Mouse (Mus musculus): ENCODE measurements around the gene Epb41.

Epb41 gene

DNA sequence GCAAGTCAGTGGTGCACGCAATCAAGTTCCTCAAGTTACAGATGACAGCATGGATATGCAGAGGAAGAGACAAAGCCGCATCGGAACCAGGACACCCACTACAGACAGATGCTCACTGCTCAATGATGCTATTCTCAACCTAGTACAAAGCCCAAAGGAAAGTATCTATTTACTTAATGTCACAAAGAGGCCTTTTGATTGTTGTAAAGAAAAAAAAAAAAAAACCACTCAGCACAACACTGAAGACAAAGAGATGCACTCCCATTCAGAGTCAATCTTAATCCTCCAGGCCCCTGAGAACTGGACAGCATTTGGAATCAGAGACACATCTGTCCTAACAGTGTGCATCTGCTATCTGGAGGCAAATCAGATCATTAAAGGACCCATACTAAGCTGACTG, 63.5 kb downstream of the Epb41 start:
- no peak for DNase-seq (ENCODE audit: extremely low read depth, low read depth, low spot score)

DNA sequence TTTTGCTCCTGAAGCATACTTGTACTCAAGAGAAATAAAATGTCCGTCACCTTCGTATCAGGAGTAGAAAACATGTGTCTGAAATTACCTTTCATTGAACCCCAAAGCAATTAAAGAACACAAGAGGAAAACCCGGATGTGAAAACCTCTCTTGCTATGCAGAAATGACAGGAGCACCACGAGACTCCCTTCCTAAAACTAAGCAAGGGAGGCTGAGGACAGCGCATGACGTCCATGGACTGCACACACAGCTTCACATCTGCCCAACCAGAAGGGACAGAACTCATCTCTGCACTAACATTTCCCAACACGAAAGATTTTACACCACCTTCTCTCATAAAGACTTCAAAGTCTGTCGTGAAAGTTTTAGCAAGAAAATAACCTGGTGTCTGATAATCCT, 64.7 kb downstream of the Epb41 start:
- no peak for DNase-seq (ENCODE audit: extremely low read depth, low read depth, low spot score)

GRCm38 (mm10) chr4:132008191-132008590, 66.9 kb downstream of the Epb41 start:
- DNase-seq (ENCODE audit: extremely low read depth, low read depth, low spot score): no peak

DNA sequence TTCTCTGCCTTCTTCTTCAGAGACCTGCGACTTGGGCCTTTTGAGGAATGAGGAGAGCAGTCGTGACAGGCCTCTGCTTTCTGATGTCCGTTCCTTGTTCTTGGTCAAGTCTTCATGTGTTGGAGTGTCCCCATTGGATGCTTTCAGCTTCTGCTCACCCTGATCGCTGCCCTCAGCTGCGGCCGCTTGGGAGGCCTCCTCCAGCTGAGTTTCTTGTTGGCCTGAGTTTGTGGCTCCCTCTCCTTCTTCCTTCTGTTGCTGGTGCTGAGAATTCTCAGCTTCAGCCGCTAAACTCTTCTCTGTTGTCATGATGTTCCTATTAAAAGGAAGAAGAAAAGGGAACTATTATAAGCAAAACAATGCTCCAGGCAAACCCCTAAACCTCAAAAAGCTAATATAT, 68.0 kb downstream of the Epb41 start:
- DNase-seq (ENCODE audit: extremely low read depth, low read depth, low spot score): no peak

DNA sequence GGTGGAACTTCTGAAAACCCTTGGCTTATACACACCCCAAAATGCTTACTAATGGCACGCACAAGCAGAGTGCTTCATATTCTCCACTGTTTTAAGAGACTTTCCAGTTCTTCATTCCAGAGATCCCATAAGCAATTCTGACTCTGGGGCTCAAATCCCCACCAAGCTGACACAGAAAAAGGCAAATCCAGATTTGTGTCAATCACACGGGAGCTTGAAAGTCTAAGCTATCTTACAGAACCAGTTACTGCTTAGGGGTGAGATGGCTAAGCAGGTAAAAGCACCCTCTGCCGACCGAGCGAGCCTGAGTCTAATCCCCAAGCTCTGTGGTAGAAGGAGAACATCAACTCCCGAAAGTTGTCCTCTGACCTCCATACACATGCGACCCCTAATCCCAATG, 76.5 kb downstream of the Epb41 start:
- DNase-seq (ENCODE audit: extremely low read depth, low read depth, low spot score): no peak

GRCm38 (mm10) chr4:131997476-131997875, 77.6 kb downstream of the Epb41 start:
- no peak for DNase-seq (ENCODE audit: extremely low read depth, low read depth, low spot score)

GRCm38 (mm10) chr4:131996985-131997384, 78.1 kb downstream of the Epb41 start:
- no peak for DNase-seq (ENCODE audit: extremely low read depth, low read depth, low spot score)

DNA sequence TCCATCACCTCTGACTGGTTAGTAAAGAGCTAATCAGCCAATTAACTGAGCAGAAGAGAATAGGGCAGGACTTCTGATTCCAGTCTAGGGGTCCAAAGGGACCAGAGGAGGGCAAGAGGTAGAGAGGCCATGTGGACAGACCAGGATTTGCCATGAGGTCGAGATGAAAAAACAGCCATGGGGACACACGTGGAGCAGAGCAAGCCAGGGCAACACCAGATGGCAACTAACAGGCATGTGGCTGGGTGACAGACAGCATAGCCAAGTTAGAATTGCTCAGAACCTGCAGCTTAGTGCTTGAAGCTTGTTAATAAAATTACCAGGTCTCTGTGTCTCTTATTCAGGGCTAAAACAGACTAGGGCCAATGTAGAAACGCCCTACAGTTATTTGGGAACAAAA, 81.3 kb downstream of the Epb41 start:
- no peak for DNase-seq (ENCODE audit: extremely low read depth, low read depth, low spot score)

DNA sequence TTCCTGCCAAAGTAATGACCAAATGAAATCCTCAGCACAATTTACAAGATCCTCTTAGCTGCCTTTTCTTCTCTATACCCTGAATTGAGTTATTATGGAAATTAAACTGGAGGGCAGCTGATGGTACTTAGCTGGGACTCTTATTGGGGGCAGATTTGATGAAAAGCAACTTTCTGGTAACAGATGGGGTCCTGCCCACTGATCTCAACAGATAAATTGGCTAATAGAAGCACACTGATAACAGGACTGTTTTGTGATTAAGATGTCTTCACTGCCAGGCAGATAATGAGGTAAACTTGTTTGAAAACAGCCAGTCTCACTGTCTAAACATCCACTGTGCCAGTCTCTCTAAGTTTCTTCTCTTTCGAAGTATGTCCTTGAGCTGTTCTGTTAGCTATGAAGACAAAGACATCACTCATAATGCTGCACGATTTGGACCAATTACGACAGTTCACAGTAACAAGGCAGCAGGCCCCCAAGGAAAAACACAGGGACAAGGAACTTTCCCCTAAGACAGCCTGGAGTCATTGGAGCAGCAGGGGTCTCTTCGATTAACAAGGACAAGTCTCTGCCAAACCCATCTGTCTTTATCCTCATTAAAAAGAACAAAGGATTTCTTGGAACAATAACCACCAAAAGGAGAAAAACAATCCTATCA, 92.1 kb downstream of the Epb41 start:
- DNase-seq (ENCODE audit: extremely low read depth, low read depth, low spot score): no peak

DNA sequence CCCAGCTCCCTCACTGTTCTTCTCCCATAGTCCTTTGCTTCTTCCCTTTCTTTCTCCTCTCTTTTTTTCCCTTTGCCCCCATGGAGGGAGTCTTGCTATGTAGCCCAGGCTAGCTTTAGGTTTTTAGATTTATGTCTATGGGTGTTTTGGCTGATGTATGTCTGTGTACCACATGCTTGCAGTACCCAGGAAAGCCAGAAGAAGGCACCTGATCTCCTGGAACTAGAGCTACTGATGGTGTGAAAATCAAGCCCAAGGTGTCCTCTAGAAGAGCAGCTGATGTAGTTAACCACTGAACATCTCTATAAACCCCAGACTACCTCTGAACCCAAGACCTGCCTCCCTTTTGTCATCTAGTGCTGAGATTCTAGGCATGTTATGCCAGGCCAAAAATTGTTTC, 93.4 kb downstream of the Epb41 start:
- DNase-seq (ENCODE audit: extremely low read depth, low read depth, low spot score): no peak

GRCm38 (mm10) chr4:131977201-131977600, 97.9 kb downstream of the Epb41 start:
- no peak for DNase-seq (ENCODE audit: extremely low read depth, low read depth, low spot score)

- no peak for DNase-seq (ENCODE audit: extremely low read depth, low read depth, low spot score)
Observed at GRCm38 (mm10) chr4:131970244-131970853, 104.8 kb downstream of the Epb41 start.

GRCm38 (mm10) chr4:131968873-131969272, 106.2 kb downstream of the Epb41 start:
- no peak for DNase-seq (ENCODE audit: extremely low read depth, low read depth, low spot score)

DNA sequence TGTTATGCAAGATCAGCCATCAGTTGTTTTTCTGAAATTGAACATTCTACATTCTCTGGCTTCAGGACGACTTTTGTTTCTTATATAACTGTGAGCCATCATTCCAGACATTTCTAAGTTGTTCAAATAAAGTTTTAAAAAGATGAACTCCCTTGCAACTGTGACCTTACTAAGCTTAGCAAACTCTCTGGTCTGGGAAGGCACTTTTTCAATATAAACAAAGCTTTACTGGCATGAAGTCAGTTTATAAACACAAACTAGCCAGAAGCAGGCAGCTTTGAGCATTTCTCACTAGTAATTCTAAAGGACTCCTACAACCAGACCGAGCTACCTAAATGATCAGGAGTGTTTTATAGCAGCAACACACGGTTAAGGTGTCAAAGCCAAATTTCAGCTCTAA, 118.0 kb downstream of the Epb41 start:
- no peak for DNase-seq (ENCODE audit: extremely low read depth, low read depth, low spot score)

- no peak for DNase-seq (ENCODE audit: extremely low read depth, low read depth, low spot score)
Observed at GRCm38 (mm10) chr4:131950657-131951056, 124.5 kb downstream of the Epb41 start.

DNA sequence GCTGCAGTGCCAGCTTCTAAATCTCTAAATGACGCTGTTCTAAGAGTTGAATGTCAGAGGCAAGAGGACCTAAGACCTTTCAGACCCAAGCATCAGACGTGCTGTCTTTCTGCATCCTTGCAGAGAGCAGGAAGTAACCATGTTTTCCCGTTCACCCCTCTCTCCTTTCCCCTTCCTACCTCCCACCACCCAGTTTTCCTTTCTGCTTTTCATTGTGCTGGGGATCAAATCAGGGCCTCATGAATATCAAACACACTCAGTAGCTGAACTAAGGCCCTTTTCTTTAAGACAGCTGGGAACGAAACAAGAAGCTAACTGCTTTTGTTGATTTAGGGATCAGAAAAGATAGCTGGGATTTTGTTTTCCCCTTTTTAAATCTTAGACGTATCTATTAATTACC, 125.2 kb downstream of the Epb41 start:
- DNase-seq (ENCODE audit: extremely low read depth, low read depth, low spot score): no peak

DNA sequence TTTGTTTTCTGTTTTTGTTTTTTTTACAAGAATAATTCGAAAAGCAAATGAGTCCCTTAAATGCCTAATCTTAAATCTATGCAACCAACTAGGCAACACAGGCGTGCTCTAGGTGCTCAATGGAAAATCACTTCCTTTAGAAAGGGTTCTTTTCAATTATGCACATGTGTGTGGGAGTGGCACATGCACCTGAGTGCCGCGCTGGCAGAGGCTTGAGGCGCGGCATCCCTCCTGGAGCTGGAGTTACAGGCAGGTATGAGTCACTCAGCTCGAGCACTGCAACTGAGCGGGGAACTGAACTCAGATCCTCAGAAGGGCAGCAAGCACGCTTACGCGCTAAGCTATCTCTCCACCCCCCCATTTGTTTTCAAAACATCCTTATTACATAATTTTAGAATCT, 127.3 kb downstream of the Epb41 start:
- no peak for DNase-seq (ENCODE audit: extremely low read depth, low read depth, low spot score)

DNA sequence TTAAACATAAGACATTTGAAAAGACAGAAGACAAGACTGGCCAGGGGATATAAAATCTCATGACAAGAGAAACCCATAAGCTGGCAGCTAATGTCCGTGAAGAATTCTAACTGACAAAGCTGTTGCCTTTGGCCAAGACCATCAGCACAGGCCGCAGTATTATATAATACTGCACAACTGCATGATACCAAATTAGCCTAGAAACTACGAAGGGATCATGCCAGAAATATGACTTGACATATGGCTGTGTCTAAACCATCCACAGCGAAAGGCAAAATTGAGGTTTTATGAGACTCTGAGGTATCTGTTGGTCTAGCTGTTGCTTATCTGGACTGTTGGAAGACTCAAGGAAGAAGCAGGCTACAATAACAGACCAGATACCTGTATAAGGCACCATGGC, 134.3 kb downstream of the Epb41 start:
- DNase-seq (ENCODE audit: extremely low read depth, low read depth, low spot score): no peak

DNA sequence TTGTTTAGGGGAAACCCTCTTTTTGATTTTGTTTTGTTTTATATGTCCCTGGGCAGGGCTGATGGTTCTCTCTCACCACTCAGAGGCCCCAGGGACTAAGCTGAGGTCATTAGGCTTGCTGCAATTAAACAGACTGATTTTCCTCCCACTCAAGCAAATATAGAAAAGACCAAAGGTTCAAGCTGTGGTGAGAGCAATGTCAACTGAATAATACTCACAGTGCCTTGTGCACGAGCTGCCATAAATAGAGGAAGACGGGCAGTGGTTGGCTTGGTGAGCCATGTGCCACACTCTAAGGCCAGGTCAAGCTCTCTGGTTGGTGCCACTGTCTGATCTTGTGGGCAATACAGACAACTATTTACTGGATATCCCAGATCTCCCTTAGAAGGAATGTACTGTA, 135.7 kb downstream of the Epb41 start:
- no peak for DNase-seq (ENCODE audit: extremely low read depth, low read depth, low spot score)

DNA sequence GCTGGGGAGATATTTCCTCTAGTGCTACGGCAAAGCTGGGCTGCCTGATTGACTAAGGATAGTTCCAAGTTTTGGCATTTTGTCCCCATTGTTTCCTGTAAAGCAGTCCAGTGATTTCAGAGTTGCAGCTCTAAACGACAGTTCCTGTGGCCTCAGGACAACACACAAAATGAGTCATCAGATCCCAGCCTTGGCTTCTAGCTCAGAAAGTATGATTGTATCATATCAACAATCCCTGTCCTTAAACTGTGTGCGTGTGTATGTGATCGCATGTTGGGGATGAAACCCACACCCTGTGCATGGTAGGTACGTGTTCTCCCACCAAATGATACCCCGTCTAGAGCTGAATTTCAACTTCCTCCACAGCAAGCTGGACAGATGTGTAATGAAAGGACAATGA, 146.0 kb downstream of the Epb41 start:
- DNase-seq (ENCODE audit: extremely low read depth, low read depth, low spot score): no peak

DNA sequence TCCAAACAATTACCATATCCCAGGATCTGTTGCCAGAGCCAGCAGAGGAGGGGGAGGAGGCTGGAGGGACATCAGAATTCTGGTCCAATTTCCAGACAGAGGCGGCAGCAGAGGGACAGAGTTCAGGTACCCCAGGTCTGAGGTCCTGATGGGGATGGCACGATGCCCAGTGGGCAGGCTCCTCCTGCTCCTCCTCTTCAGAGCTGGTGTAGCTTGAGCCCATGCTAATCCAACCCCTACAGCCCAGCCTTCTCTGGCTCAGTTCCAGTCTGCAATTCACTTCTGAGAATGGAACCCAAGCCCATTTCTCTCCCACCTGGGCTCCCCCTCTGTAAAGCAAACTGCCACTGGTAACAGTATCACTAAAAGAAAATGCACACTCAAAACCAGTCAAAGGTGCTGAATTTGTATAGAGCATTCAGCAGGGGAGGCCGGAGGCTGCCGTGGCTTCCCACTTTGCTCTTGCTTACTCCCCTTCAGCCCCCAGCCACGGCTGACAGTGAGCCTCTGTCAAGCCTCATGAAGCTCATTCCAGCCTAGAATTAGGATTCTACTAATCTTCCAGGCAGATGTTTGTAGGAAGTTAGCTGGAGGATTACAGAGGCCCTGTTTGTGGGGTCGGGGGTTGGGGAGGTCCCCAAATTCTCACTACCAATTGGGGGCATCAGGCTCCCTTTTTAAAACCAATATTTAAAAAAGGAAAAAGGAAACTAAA, 150.9 kb downstream of the Epb41 start:
- no peak for DNase-seq (ENCODE audit: extremely low read depth, low read depth, low spot score)

GRCm38 (mm10) chr4:131922404-131922803, 152.7 kb downstream of the Epb41 start:
- no peak for DNase-seq (ENCODE audit: extremely low read depth, low read depth, low spot score)

All from fat pad, adult 2 months (tissue).